Mouse (Mus musculus) cerebellum, adult 2 months (tissue): ENCODE data around the gene Yjefn3.

Source experiments
- CTCF ChIP-seq: fragments of 200-500 bp; IDR thresholded peaks from 2 replicates; pipeline ENCODE4 v1.5.1; 2011; ENCODE audit warnings: low read depth, mild to moderate bottlenecking, control low read depth, low read length, moderate library complexity, borderline replicate concordance; ENCODE audit not compliant: insufficient read depth
- POLR2A ChIP-seq: fragments of 200-500 bp; IDR thresholded peaks from 2 replicates; pipeline ENCODE4 v1.6.1; 2011; ENCODE audit warnings: low read length, control low read depth, borderline replicate concordance; ENCODE audit not compliant: insufficient read depth

DNA sequence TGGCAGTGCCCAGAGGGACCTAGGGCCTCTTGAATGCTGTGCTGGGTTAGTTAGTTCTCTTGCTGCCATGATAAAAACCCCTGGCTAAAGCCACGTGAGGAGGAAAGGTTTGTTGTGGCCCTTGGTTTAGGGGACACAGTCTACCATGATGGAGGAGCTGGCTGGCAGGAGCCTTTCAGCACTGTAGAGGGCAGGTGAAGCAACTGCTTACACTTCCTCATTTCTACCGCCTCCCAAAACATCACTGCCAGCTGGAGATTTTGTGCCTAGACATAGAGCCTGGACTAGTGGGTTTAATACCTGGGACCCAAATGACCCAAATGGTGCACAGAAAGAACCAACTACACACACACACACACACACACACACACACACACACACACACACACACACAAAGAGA, 41.3 kb downstream of the Yjefn3 start:
- TF ChIP-seq CTCF (no peak), POLR2A (no peak)
